Comparison of ENCODE assay signal across 8 mouse cellular contexts in genomic region chr10:40258401-40258966, GRCm38 (mm10). TPM values are rescaled to one million over a fixed set of nuclear protein-coding genes. Genes with fewer than 3 reads are reported as not detected.
DNase-seq lines count a peak whose midpoint lies in the region; ATAC-seq lines count a peak whose summit lies in the region.

No protein-coding gene starts in this region.

- peak overlapping the region; percentile 89 for H3K27ac ChIP-seq in hindbrain, embryonic 12.5 days
- H3K27ac ChIP-seq in macrophage = peak overlapping the region; percentile 78

- H3K4me1 ChIP-seq in hindbrain, embryonic 12.5 days = peaks cover 10% of the 10 kb centered on the region

- peak overlapping the region; percentile 69 for H3K4me2 ChIP-seq in hindbrain, embryonic 12.5 days (replicated peaks)

- under 1% methylated on average over 12 of the region's 12 CpGs for WGBS in hindbrain, embryonic 12.5 days
- WGBS in macrophage (ENCODE audit: missing documents) = 1% methylated on average over 12 of the region's 12 CpGs

- no peaks in the 10 kb centered on the region for H3K79me2 ChIP-seq in macrophage (ENCODE audit: inconsistent target)

- no peaks in the 10 kb centered on the region for H3K27me3 ChIP-seq in hindbrain, embryonic 12.5 days

- H3K9ac ChIP-seq in hindbrain, embryonic 12.5 days = peak overlapping the region; percentile 41; the same call in 1 of the 2 replicates

- no peaks in the 10 kb centered on the region for H3K9me3 ChIP-seq in hindbrain, embryonic 12.5 days (replicated peaks)

- peak overlapping the region; percentile 66 for H3K4me3 ChIP-seq in hindbrain, embryonic 12.5 days
- no peak overlapping the region; the same call in 1 of the 2 replicates for H3K4me3 ChIP-seq in macrophage (ENCODE audit: inconsistent target)

- peaks cover 11% of the 10 kb centered on the region for H3K36me3 ChIP-seq in hindbrain, embryonic 12.5 days
- peaks cover 2% of the 10 kb centered on the region; the same call in 1 of the 2 replicates for H3K36me3 ChIP-seq in macrophage (ENCODE audit: inconsistent target)

- DNase-seq in Muller cell, postnatal 12 days (ENCODE audit: inconsistent ontology term) = peak; percentile 92
- peak; percentile 41 for DNase-seq in cerebellum, adult 9-10 months
- DNase-seq in frontal cortex, postnatal 10 days (ENCODE audit: low spot score in 2 of 2) = peak; percentile 58 to 59
- peak; percentile 18 to 24 for DNase-seq in layer of hippocampus, postnatal 25 days (ENCODE audit: extremely low spot score in 1 of 2, low spot score in 1 of 2)
- DNase-seq in right cerebral cortex, adult 18-20 months = peak; percentile 52
- peak; percentile 41 to 65 for DNase-seq in urinary bladder, postnatal 36 days (ENCODE audit: low spot score in 2 of 2)

- ATAC-seq in hindbrain, embryonic 12.5 days (ENCODE audit: low FRiP score) = peak; percentile 77

RNA-seq across cellular contexts. Expression of gene Gtf3c6, which starts 0.6 kb away (rescaled TPM):
- 135 and 136 TPM in 2 replicates for polyA plus RNA-seq in hindbrain, embryonic 12.5 days (2016; fragmentation: Nextera tagmentation; extraction: Ambion mirVana)
- total RNA-seq in layer of hippocampus, postnatal 25 days (2021) = 10 to 100 TPM; 25.1 to 25.5 TPM
- 10 to 100 TPM in 12 of 26 experiments, 1 to 10 TPM in 14; 2.0 to 22.6 (median 8.2) TPM for total RNA-seq in macrophage (2018; cell fraction: chromatin; rRNA removed)
- total RNA-seq in macrophage (2018; cell fraction: cytosol; rRNA removed) = 10 to 100 TPM; 18.4 to 41.7 (median 31.5) TPM
- total RNA-seq in macrophage (2018; cell fraction: nucleus; rRNA removed) = 10 to 100 TPM in 14 of 26 experiments, 1 to 10 TPM in 12; 3.2 to 31.0 (median 10.3) TPM
- polyA plus RNA-seq in macrophage (2018) = 30.1 to 131 TPM (median 49.8 TPM) in 3 replicates

RNA-seq across cellular contexts. Expression of gene Rpf2, which starts 11.6 kb away (rescaled TPM):
- polyA plus RNA-seq in hindbrain, embryonic 12.5 days (2016; fragmentation: Nextera tagmentation; extraction: Ambion mirVana) = 65.4 and 67.0 TPM in 2 replicates
- total RNA-seq in layer of hippocampus, postnatal 25 days (2021) = 10 to 100 TPM; 22.2 TPM
- 10 to 100 TPM in 7 of 26 experiments, 1 to 10 TPM in 19; 2.2 to 14.4 (median 7.6) TPM for total RNA-seq in macrophage (2018; cell fraction: chromatin; rRNA removed)
- 10 to 100 TPM in 25 of 26 experiments, 1 to 10 TPM in 1; 8.5 to 30.6 (median 23.3) TPM for total RNA-seq in macrophage (2018; cell fraction: cytosol; rRNA removed)
- total RNA-seq in macrophage (2018; cell fraction: nucleus; rRNA removed) = 10 to 100 TPM in 8 of 26 experiments, 1 to 10 TPM in 18; 2.6 to 19.8 (median 7.4) TPM
- polyA plus RNA-seq in macrophage (2018) = 15.7 to 56.1 TPM (median 40.4 TPM) in 3 replicates

RNA-seq across cellular contexts. Expression of gene Amd1, which starts 43.5 kb away (rescaled TPM):
- polyA plus RNA-seq in hindbrain, embryonic 12.5 days (2016; fragmentation: Nextera tagmentation; extraction: Ambion mirVana) = 53.7 and 57.7 TPM in 2 replicates
- total RNA-seq in layer of hippocampus, postnatal 25 days (2021) = 10 to 100 TPM; 67.2 to 80.9 TPM
- total RNA-seq in macrophage (2018; cell fraction: chromatin; rRNA removed) = 10 to 100 TPM in 21 of 26 experiments, 1 to 10 TPM in 5; 7.0 to 52.8 (median 22.2) TPM
- 10 to 100 TPM; 27.3 to 55.4 (median 42.0) TPM for total RNA-seq in macrophage (2018; cell fraction: cytosol; rRNA removed)
- 10 to 100 TPM; 14.4 to 59.7 (median 29.2) TPM for total RNA-seq in macrophage (2018; cell fraction: nucleus; rRNA removed)
- polyA plus RNA-seq in macrophage (2018) = 35.2 to 73.4 TPM (median 38.5 TPM) in 3 replicates

Comparison
In these comparisons a context has a peak if more than half of its experiments do, and no peak if none do; other contexts are left out.
1. DNase-seq: peak in every context shown above with its lines; median percentile 92 in Muller cell, postnatal 12 days; 58 in frontal cortex, postnatal 10 days; 53 in urinary bladder, postnatal 36 days; 52 in right cerebral cortex, adult 18-20 months; 41 in cerebellum, adult 9-10 months; 21 in layer of hippocampus, postnatal 25 days.